Mouse (Mus musculus): ENCODE measurements around the gene Lgi2.

Gene Lgi2

DNA sequence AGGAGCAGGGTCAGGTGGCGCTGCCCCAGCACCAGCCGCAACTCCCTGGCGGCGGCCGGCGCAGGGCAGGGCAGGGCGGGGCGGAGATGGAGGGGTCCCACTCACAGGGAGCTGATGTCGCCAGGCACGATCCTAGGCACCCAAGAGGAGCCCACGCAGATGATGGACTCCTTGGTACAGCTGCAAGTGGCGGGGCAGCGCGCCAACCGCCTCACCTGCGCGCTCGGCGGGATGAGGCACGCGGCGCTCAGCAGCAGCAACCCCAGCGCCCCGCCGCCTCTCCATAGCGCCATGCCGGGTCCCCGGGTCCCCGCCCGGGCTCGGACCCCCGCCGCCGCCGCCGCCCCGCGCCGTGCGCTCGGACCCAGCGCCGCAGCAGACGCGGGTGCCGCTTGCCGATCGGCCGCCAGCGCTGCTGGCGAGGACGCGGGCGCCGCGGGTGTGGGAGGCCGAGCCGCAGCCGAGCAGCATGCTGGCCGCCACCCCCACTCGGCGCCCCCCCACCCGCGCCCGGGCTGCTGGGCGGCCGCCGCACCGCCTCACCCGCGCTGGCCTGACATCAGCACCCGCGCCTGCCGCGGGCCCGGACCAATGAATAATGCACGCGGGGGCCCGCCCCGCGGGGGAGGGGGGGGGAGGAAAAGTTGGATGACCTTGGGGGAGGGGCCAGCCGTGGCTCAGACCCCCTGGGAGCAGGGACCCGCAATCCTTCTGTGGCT lies at the start of gene Lgi2:
TSS of gene Lgi2 (minus strand) at position 650 of the 719 bp plus-strand sequence.
- in situ Hi-C loops (cut with MboI; ENCODE audit: low sequenced_read_pairs) = no loop called here

DNA sequence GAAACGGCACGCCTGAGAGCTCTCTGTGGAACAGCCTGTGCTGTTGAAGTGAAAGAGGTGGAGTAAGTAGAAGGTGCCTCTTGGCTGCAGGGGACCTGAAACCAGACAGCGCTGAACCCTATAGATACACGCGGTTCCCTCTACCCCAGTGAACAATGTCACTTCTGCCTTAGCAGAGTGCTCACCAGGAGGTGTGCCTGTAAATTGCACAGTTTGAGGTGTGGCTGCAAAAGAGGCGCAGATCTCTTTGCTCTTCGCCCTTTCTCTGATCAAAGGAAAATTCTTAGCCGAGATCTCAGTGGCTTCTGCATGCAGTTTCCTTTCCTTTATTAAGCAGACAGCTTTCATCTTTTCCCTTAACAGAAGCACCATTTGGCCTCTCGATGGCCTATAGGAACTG lies 49.2 kb upstream of the Lgi2 start:
- in situ Hi-C loops (cut with MboI; ENCODE audit: low sequenced_read_pairs) = no loop called here

DNA sequence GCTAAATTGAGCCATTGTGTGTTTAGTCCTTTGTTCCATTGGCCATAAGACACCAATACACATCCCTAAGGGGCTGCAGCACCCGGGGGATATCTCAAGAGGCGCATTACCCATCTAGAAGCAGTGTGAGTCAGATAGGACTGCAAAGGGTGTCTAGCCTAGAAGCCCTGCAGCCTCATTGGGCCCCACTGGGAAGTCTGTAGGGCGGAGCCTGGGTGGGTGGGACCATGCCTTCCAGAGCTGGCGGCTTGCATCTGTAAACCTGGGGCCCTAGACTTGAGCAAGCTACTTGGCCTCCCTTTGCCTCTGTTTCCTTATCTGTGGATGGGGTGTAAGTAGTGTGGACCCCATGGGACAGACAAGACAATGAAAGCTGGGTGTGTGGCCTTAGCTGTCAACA lies 48.4 kb upstream of the Lgi2 start:
- in situ Hi-C loops (cut with MboI; ENCODE audit: low sequenced_read_pairs) = no loop called here

DNA sequence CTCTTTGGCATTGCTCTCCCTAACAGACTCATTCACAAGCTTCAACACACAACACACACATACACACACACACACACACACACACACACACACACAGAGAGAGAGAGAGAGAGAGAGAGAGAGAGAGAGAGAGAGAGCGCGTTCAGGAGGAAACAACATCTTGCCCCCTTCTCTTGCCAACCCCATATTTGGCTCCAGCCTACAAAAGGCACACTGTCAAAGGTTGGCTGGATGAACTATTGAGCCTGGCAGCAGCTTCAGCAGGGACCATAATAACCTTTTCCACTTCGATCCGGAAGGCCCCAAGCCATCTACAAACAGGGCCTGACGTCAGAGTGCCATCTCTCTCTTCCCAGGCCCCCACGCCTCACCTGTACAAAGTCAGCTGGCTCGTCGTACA lies 46.5 kb upstream of the Lgi2 start:
- in situ Hi-C loops (cut with MboI; ENCODE audit: low sequenced_read_pairs) = no loop called here

- in situ Hi-C loops (cut with MboI; ENCODE audit: low sequenced_read_pairs) = no loop called here
Observed at GRCm38 (mm10) chr5:52611315-52611895, 45.1 kb upstream of the Lgi2 start.

DNA sequence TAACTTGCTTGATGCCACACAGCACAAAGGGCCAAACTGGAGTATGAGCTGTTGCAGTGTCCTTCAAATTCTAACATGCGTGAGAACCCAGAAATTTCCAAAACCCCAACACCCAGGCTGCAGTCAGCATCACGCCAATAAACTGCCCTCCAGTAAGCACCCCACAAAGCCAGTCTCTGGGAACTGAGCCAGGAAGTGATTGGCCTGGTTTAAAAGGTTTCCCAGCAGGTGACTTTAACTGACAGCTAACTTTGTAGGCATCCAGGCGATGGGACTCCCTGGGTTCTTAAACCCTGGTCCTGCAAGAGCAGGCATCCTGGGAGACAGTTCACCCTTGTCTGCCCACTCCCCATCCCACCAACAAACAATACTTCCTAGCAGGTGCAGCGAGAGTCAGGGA lies 44.0 kb upstream of the Lgi2 start:
- in situ Hi-C loops (cut with MboI; ENCODE audit: low sequenced_read_pairs) = no loop called here

GRCm38 (mm10) chr5:52609672-52610071 lies 43.4 kb upstream of the Lgi2 start:
- in situ Hi-C loops (cut with MboI; ENCODE audit: low sequenced_read_pairs) = no loop called here

- in situ Hi-C loops (cut with MboI; ENCODE audit: low sequenced_read_pairs) = no loop called here
Observed at GRCm38 (mm10) chr5:52604582-52605041, 38.4 kb upstream of the Lgi2 start.

- in situ Hi-C loops (cut with MboI; ENCODE audit: low sequenced_read_pairs) = no loop called here
Observed at GRCm38 (mm10) chr5:52590612-52591011, 24.4 kb upstream of the Lgi2 start.

GRCm38 (mm10) chr5:52588650-52589049 lies 22.4 kb upstream of the Lgi2 start:
- in situ Hi-C loops (cut with MboI; ENCODE audit: low sequenced_read_pairs) = no loop called here

DNA sequence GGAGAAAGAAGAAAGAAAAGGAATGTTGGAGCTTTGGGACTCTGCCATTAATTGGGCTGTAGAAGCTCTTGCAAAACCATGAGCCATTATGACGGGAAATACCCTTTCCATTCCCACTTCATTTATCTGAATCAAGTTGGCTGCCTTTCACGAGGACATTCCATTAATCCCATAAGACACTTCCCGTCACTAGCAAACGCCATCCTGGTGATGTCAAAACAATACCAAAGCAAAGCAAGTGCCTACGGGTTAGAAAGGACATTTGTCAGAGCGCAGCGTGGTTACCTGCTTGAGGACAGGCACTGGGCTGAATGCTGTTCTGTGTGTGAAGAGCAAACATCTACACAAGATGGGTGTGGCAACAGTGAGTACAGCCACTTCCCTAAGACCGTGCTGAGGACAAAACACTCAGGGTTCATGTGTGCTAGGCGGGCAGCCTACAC lies 21.1 kb upstream of the Lgi2 start:
- in situ Hi-C loops (cut with MboI; ENCODE audit: low sequenced_read_pairs) = no loop called here

DNA sequence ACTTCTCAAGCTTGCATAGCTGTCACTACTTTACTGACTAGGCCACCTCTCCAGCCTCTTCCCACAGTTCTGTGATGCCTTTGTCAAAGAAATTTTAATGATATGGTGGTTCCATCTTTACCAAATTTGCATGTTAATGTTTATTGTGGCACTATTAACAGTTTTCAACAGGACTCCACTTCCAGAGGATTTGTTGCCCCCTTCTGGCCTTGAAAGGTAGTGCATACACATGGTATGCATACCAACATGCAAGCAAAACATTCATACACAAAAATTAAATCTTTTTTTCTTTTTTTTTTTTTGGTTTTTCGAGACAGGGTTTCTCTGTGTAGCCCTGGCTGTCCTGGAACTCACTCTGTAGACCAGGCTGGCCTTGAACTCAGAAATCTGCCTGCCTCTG lies 6.3 kb upstream of the Lgi2 start:
- in situ Hi-C loops (cut with MboI; ENCODE audit: low sequenced_read_pairs) = no loop called here

- in situ Hi-C loops (cut with MboI; ENCODE audit: low sequenced_read_pairs) = no loop called here
Observed at GRCm38 (mm10) chr5:52570746-52571145, 4.5 kb upstream of the Lgi2 start.

GRCm38 (mm10) chr5:52565214-52565812 lies 949 bp downstream of the Lgi2 start:
- in situ Hi-C loops (cut with MboI; ENCODE audit: low sequenced_read_pairs) = no loop called here

- in situ Hi-C loops (cut with MboI; ENCODE audit: low sequenced_read_pairs) = no loop called here
Observed at GRCm38 (mm10) chr5:52564351-52564750, 1.9 kb downstream of the Lgi2 start.

DNA sequence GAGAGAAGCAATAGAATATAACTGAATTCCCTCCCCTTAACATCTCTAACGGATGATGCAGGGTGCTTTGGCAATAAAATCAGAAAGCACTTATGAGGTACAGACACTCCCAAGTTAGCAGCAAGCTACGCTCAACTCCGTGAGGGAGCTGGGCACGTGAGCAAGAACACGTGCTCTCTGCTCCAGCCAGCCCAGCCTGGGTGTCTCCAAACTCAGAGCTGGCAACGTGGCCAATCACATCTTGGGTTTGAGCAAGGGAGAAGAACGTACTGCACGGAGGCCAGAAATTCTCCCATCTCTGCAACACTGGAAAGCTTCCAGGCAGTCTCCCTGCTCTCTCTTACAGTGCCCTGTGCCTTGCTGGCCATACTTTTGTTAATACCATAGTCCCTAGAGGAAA lies 6.0 kb downstream of the Lgi2 start:
- in situ Hi-C loops (cut with MboI; ENCODE audit: low sequenced_read_pairs) = no loop called here

DNA sequence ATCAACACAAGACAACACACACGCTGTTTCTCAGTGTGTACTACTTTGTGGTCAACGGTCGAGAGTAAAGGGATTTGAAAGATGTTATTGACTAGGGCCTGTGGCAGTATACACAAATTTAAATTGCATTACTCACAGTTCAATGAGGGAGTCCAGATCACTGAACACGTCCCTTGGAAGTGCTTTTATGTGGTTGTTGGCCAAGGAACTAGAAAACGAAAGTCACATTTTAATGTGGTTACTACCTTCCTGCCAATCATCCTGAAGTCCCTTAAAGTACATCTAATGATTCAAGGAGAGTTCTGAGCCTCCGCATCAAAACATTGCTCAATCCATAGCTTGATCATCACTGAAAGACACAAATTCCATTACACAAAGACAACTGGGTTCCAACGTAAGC lies 10.7 kb downstream of the Lgi2 start:
- in situ Hi-C loops (cut with MboI; ENCODE audit: low sequenced_read_pairs) = no loop called here

DNA sequence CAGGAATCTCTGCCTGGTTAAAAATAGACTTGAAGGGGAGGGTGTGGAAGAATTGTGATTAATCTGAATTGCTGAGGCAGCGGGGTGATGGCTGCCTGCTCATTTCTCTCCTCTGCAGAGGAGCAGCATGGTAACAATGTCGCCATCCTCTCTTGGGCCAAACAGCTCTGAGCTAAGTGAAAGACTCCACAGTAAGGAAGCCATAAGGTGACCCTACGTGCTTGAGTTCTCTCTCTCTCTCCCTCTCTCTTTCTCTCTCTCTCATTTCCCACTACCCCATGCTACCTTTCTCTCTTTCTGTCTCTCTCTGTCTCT lies 15.0 kb downstream of the Lgi2 start:
- in situ Hi-C loops (cut with MboI; ENCODE audit: low sequenced_read_pairs) = no loop called here

DNA sequence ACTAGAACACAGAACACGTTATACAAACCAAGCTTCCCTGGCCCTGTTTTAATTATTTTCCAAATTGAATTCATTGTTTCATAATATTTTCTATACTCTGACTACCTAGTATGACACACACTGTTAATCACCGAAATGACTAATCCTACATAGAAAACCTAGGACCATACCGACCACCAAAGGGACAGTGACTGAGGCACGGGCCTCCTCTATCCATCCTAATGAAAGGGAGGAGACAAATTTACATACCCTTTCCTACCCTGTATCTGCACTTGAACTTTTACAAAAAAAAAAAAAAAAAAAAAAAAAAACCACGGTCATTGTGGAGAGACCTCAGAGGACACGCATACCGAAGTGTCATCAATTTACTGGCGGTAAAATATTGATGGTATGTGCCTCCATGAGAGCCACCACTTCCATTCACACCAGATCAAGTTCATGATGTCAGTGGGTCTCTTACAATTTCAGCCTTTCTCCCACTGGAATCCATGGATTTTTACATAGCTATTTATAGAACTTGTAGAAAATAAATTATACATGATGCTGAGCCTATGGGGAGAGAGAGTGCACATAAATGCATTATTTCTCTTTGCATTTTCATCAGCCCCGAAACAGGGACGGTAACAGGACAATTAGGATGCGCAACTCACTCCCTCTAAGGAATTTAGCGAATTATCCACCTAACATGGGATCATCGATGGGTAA lies 15.5 kb downstream of the Lgi2 start:
- in situ Hi-C loops (cut with MboI; ENCODE audit: low sequenced_read_pairs) = no loop called here

- in situ Hi-C loops (cut with MboI; ENCODE audit: low sequenced_read_pairs) = no loop called here
Observed at GRCm38 (mm10) chr5:52546950-52547349, 19.3 kb downstream of the Lgi2 start.

DNA sequence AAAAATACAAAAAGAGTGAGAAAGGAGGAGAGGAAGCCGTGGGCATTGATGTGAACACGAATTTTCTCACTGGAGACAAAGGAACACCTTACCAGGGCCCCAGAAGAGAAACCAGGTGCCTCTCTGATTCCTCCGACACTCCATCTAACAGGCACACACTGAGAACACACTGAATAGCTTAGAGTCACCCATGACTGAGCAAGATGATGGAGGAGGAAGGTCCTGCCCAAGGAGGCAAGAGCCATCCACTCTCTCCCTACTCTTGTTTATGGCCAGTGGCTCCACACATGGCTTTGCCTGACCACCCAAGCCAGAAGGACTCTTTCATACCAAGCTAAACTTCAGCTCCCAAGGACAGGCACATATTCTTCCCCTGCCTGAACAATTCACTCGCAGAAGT lies 22.5 kb downstream of the Lgi2 start:
- in situ Hi-C loops (cut with MboI; ENCODE audit: low sequenced_read_pairs) = no loop called here

- in situ Hi-C loops (cut with MboI; ENCODE audit: low sequenced_read_pairs) = no loop called here
Observed at GRCm38 (mm10) chr5:52540186-52540585, 26.1 kb downstream of the Lgi2 start.
